Mouse (Mus musculus): Measurements from ENCODE around the gene Shoc2. TPM values are rescaled to one million over a fixed set of nuclear protein-coding genes. Genes with fewer than 3 reads are reported as not detected.
"Not testable (repeated sequence)": the region's sequence is repeated elsewhere in the genome, so short reads cannot be mapped to it uniquely, and the experiment has no call there.

The Shoc2 gene
- polyA plus RNA-seq, 1 experiment: 19.1 TPM

- Histone ChIP-seq H3K27me3 (replicated peaks; ENCODE audit: control insufficient read depth, insufficient read depth, low read length) (no peaks in the 10 kb centered on the region), H3K4me1 (ENCODE audit: control insufficient read depth, insufficient read depth, low read length) (peaks cover 17% of the 10 kb centered on the region), H3K4me3 (ENCODE audit: insufficient read depth, low read depth, low read length) (peak overlapping the region; percentile 44), H3K36me3 (ENCODE audit: control insufficient read depth, insufficient read depth, low read length) (no peaks in the 10 kb centered on the region), H3K27ac (ENCODE audit: insufficient read depth, low read depth, low read length) (peak overlapping the region; percentile 99)
- WGBS: 51% methylated on average over 15 of the region's 15 CpGs
- TF ChIP-seq CTCF (conservative IDR thresholded peaks at IDR 0.05; ENCODE audit: insufficient read depth, insufficient read length, low read depth, low read length): no peak
- TF ChIP-seq POLR2A (IDR thresholded peaks at IDR 0.05; ENCODE audit: low read depth, low read length): no peak
- no peak for DNase-seq
Observed at GRCm38 (mm10) chr19:53901931-53902738, 42.0 kb upstream of the Shoc2 start.

GRCm38 (mm10) chr19:53902739-53903487 is 41.2 kb upstream of the Shoc2 start:
- Histone ChIP-seq H3K4me3 (ENCODE audit: insufficient read depth, low read depth, low read length) (peak overlapping the region; percentile 98), H3K4me1 (ENCODE audit: control insufficient read depth, insufficient read depth, low read length) (peaks cover 17% of the 10 kb centered on the region), H3K27ac (ENCODE audit: insufficient read depth, low read depth, low read length) (peak overlapping the region; percentile 99), H3K36me3 (ENCODE audit: control insufficient read depth, insufficient read depth, low read length) (no peaks in the 10 kb centered on the region), H3K27me3 (replicated peaks; ENCODE audit: control insufficient read depth, insufficient read depth, low read length) (no peaks in the 10 kb centered on the region)
- TF ChIP-seq CTCF (conservative IDR thresholded peaks at IDR 0.05; ENCODE audit: insufficient read depth, insufficient read length, low read depth, low read length) (no peak), POLR2A (IDR thresholded peaks at IDR 0.05; ENCODE audit: low read depth, low read length) (peak; percentile 74)
- peak; percentile 98 for DNase-seq
- 1% methylated on average over 61 of the region's 61 CpGs for WGBS

GRCm38 (mm10) chr19:53903507-53904321 is 40.4 kb upstream of the Shoc2 start:
- Histone ChIP-seq H3K27me3 (replicated peaks; ENCODE audit: control insufficient read depth, insufficient read depth, low read length) (no peaks in the 10 kb centered on the region), H3K4me1 (ENCODE audit: control insufficient read depth, insufficient read depth, low read length) (peaks cover 17% of the 10 kb centered on the region), H3K36me3 (ENCODE audit: control insufficient read depth, insufficient read depth, low read length) (no peaks in the 10 kb centered on the region), H3K4me3 (ENCODE audit: insufficient read depth, low read depth, low read length) (peak overlapping the region; percentile 98), H3K27ac (ENCODE audit: insufficient read depth, low read depth, low read length) (peak overlapping the region; percentile 76)
- no peak for TF ChIP-seq POLR2A (IDR thresholded peaks at IDR 0.05; ENCODE audit: low read depth, low read length)
- TF ChIP-seq CTCF (conservative IDR thresholded peaks at IDR 0.05; ENCODE audit: insufficient read depth, insufficient read length, low read depth, low read length): peak; percentile 36
- WGBS: under 1% methylated on average over 77 of the region's 83 CpGs
- DNase-seq: peak; percentile 64

GRCm38 (mm10) chr19:53904833-53905480 is 39.1 kb upstream of the Shoc2 start:
- no peak for DNase-seq
- Histone ChIP-seq H3K4me3 (ENCODE audit: insufficient read depth, low read depth, low read length) (no peak overlapping the region), H3K27ac (ENCODE audit: insufficient read depth, low read depth, low read length) (no peak overlapping the region), H3K36me3 (ENCODE audit: control insufficient read depth, insufficient read depth, low read length) (peaks cover 6% of the 10 kb centered on the region), H3K27me3 (replicated peaks; ENCODE audit: control insufficient read depth, insufficient read depth, low read length) (no peaks in the 10 kb centered on the region), H3K4me1 (ENCODE audit: control insufficient read depth, insufficient read depth, low read length) (peaks cover 17% of the 10 kb centered on the region)
- TF ChIP-seq POLR2A (IDR thresholded peaks at IDR 0.05; ENCODE audit: low read depth, low read length): no peak
- TF ChIP-seq CTCF (conservative IDR thresholded peaks at IDR 0.05; ENCODE audit: insufficient read depth, insufficient read length, low read depth, low read length): no peak
- WGBS: 37% methylated on average over 7 of the region's 7 CpGs

- TF ChIP-seq POLR2A (IDR thresholded peaks at IDR 0.05; ENCODE audit: low read depth, low read length) (no peak), CTCF (conservative IDR thresholded peaks at IDR 0.05; ENCODE audit: insufficient read depth, insufficient read length, low read depth, low read length) (no peak)
- WGBS: 25% methylated on average over 6 of the region's 6 CpGs
- peaks cover 17% of the 10 kb centered on the region for H3K4me1 ChIP-seq (ENCODE audit: control insufficient read depth, insufficient read depth, low read length)
- H3K36me3 ChIP-seq (ENCODE audit: control insufficient read depth, insufficient read depth, low read length): peaks cover 6% of the 10 kb centered on the region
- 0 out of 2 replicates have a peak overlapping the region, but pooled peaks have one; percentile 49 for H3K27ac ChIP-seq (ENCODE audit: insufficient read depth, low read depth, low read length)
- peak overlapping the region; percentile 36; the same call in 1 of the 2 replicates for H3K4me3 ChIP-seq (ENCODE audit: insufficient read depth, low read depth, low read length)
- peak; percentile 37 for DNase-seq
- no peaks in the 10 kb centered on the region for H3K27me3 ChIP-seq (replicated peaks; ENCODE audit: control insufficient read depth, insufficient read depth, low read length)
Observed at GRCm38 (mm10) chr19:53906033-53906702, 37.9 kb upstream of the Shoc2 start.

GRCm38 (mm10) chr19:53906703-53907070 is 37.4 kb upstream of the Shoc2 start:
- DNase-seq; H3K36me3 ChIP-seq (ENCODE audit: control insufficient read depth, insufficient read depth, low read length); H3K27me3 ChIP-seq (replicated peaks; ENCODE audit: control insufficient read depth, insufficient read depth, low read length); H3K27ac ChIP-seq (ENCODE audit: insufficient read depth, low read depth, low read length); H3K4me3 ChIP-seq (ENCODE audit: insufficient read depth, low read depth, low read length): not testable (repeated sequence)
- H3K4me1 ChIP-seq (ENCODE audit: control insufficient read depth, insufficient read depth, low read length): peaks cover 17% of the 10 kb centered on the region

Data from kidney, adult 2 months (tissue).